Mouse (Mus musculus): ENCODE measurements around the gene Rrad.

- TF ChIP-seq CTCF (IDR thresholded peaks at IDR 0.05; ENCODE audit: insufficient read depth, low read depth, low read length) (peak; percentile 58; the same call in 1 of the 2 replicates), POLR2A (IDR thresholded peaks at IDR 0.05; ENCODE audit: insufficient read depth, low read depth, low read length) (no peak)
These were observed 28.5 kb downstream of the Rrad start for GRCm38 (mm10) chr8:104602468-104603244.

Data from olfactory bulb, adult 2 months (tissue).